Mouse (Mus musculus): Measurements from ENCODE around the gene 2010111I01Rik.

- no peak for TF ChIP-seq CTCF (IDR thresholded peaks at IDR 0.05; ENCODE audit: low read depth)
- no peak for TF ChIP-seq EP300 (optimal IDR thresholded peaks at IDR 0.05)
Measured at GRCm38 (mm10) chr13:63286483-63287102, 321.9 kb downstream of the 2010111I01Rik start.

Data from stomach, postnatal 0 days (tissue).